Comparison of ENCODE assay signal across 8 mouse cellular contexts in the genomic region with DNA sequence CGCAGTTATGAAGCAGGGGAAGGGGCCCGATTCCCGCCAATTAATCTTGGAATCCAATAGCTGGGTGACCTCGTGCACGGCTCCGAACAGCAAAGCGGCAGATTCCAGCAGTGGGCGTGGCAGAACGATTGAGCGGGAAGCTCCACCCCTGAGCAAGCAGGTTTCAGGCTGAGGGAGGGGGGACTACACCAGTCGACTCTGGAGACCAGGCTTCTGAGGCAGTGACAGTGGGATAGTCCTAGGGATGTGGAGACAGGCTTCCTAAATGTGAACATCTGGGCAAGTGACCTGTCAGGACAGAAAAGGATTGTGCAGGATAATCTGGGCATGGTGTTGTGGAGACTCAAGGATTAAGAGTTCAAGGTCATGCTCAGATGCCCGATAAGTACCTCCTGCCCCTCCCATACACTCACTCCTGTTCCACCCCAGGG. TPM values are rescaled to one million over a fixed set of nuclear protein-coding genes. Genes with fewer than 3 reads are reported as not detected.
DNase-seq lines count a peak whose midpoint lies in the region; ATAC-seq and TF ChIP-seq lines count a peak whose summit lies in the region.

No protein-coding gene starts in this region.

- no peak overlapping the region for H3K4me3 ChIP-seq in lung, adult 2 months (replicated peaks; ENCODE audit: extremely low read depth, low read depth, low read length)
- H3K4me3 ChIP-seq in hindbrain, embryonic 13.5 days = peak overlapping the region; percentile 13
- H3K4me3 ChIP-seq in liver, embryonic 14.5 days (ENCODE audit: insufficient read depth in 1 of 2, low read depth in 2 of 2, low read length in 2 of 2) = no peak overlapping the region

- TF ChIP-seq POLR2A in lung, adult 2 months (IDR thresholded peaks at IDR 0.05; ENCODE audit: borderline replicate concordance, extremely low read depth, low read depth, low read length) = no peak

- WGBS in lung, adult 2 months = 3% methylated on average over 12 of the region's 12 CpGs
- under 1% methylated on average over 12 of the region's 12 CpGs for WGBS in hindbrain, embryonic 13.5 days
- WGBS in liver, embryonic 14.5 days (ENCODE audit: insufficient replicate concordance) = under 1% methylated on average over 12 of the region's 12 CpGs

- peak overlapping the region; percentile 24; the same call in 1 of the 2 replicates for H3K9ac ChIP-seq in hindbrain, embryonic 13.5 days
- no peak overlapping the region for H3K9ac ChIP-seq in liver, embryonic 14.5 days (replicated peaks)

- TF ChIP-seq EP300 in liver, embryonic 14.5 days (IDR thresholded peaks at IDR 0.05; ENCODE audit: low read depth) = no peak

- peaks cover 19% of the 10 kb centered on the region for H3K27me3 ChIP-seq in hindbrain, embryonic 13.5 days
- peaks cover 3% of the 10 kb centered on the region for H3K27me3 ChIP-seq in liver, embryonic 14.5 days (ENCODE audit: control insufficient read depth, insufficient read depth, low read length)

- ATAC-seq in hindbrain, embryonic 13.5 days (ENCODE audit: low FRiP score) = peak; percentile 38
- ATAC-seq in liver, embryonic 14.5 days (ENCODE audit: insufficient read depth) = peak; percentile 29

- no peaks in the 10 kb centered on the region; the same call in 1 of the 2 replicates for H3K4me1 ChIP-seq in lung, adult 2 months (ENCODE audit: control insufficient read depth, insufficient read depth, low read length)
- peaks cover 11% of the 10 kb centered on the region; the same call in 1 of the 2 replicates for H3K4me1 ChIP-seq in hindbrain, embryonic 13.5 days (replicated peaks)
- peaks cover 0 to 6% of the 10 kb centered on the region in 2 experiments; a peak in 3 of 4 replicates for H3K4me1 ChIP-seq in liver, embryonic 14.5 days (replicated peaks; ENCODE audit: control insufficient read depth in 2 of 2, insufficient read depth in 2 of 2, low read length in 1 of 2)

- H3K36me3 ChIP-seq in hindbrain, embryonic 13.5 days = no peaks in the 10 kb centered on the region
- no peaks in the 10 kb centered on the region for H3K36me3 ChIP-seq in liver, embryonic 14.5 days (replicated peaks; ENCODE audit: control insufficient read depth, insufficient read depth, low read depth)

- DNase-seq in lung, postnatal 36 days = peak; percentile 20
- no peak for DNase-seq in lung, adult 2 months
- no peak for DNase-seq in liver, embryonic 14.5 days (ENCODE audit: low read depth in 3 of 3, low spot score in 3 of 3)
- peak; percentile 40 for DNase-seq in yolk sac, embryonic 10.5 days (ENCODE audit: low spot score)
- DNase-seq in spleen, adult 18-20 months = no peak
- DNase-seq in left cerebral cortex, adult 11 months (ENCODE audit: low spot score) = no peak
- DNase-seq in left cerebral cortex, postnatal 10 days (ENCODE audit: extremely low spot score in 1 of 2, low spot score in 2 of 2) = no peak

- peak overlapping the region; percentile 46 for H3K4me2 ChIP-seq in hindbrain, embryonic 13.5 days
- H3K4me2 ChIP-seq in liver, embryonic 14.5 days (ENCODE audit: low read depth) = peak overlapping the region; percentile 42

- H3K9me3 ChIP-seq in hindbrain, embryonic 13.5 days = no peaks in the 10 kb centered on the region
- no peaks in the 10 kb centered on the region for H3K9me3 ChIP-seq in liver, embryonic 14.5 days (ENCODE audit: control insufficient read depth, low read length)

- intact Hi-C loops in left cerebral cortex, postnatal 10 days (cut with DNase I) = loop anchor here (5.0 kb wide), 1 partner anchor 40 kb away; the partner anchor contains the start of gene Ciao2b

- TF ChIP-seq CTCF in lung, adult 2 months (IDR thresholded peaks at IDR 0.05; ENCODE audit: insufficient read depth, low read length) = no peak
- no peak for TF ChIP-seq CTCF in liver, embryonic 14.5 days (IDR thresholded peaks at IDR 0.05; ENCODE audit: low read depth)

- no peak overlapping the region for H3K27ac ChIP-seq in hindbrain, embryonic 13.5 days
- no peak overlapping the region for H3K27ac ChIP-seq in liver, embryonic 14.5 days

RNA-seq across cellular contexts. Expression of gene Pdp2, which starts 10.7 kb away (rescaled TPM):
- polyA plus RNA-seq in lung, adult 2 months (2012; rRNA removed) = 3.4 and 4.4 TPM in 2 replicates
- polyA plus RNA-seq in hindbrain, embryonic 13.5 days (2015; fragmentation: Nextera tagmentation; extraction: Ambion mirVana) = 16.7 and 17.6 TPM in 2 replicates
- polyA plus RNA-seq in liver, embryonic 14.5 days (2012; rRNA removed) = 1.4 and 1.5 TPM in 2 replicates
- polyA plus RNA-seq in liver, embryonic 14.5 days (2014; fragmentation: Nextera tagmentation; extraction: Ambion mirVana) = 2.4 and 2.6 TPM in 2 replicates
- total RNA-seq in left cerebral cortex, postnatal 10 days (2021) = 10 to 100 TPM; 10.1 to 10.4 TPM

RNA-seq across cellular contexts. Expression of gene Cdh16, which starts 22.2 kb away (rescaled TPM):
- polyA plus RNA-seq in lung, adult 2 months (2012; rRNA removed) = 9.6 and 16.2 TPM in 2 replicates
- not detected in 2 replicates for polyA plus RNA-seq in hindbrain, embryonic 13.5 days (2015; fragmentation: Nextera tagmentation; extraction: Ambion mirVana)
- polyA plus RNA-seq in liver, embryonic 14.5 days (2012; rRNA removed) = 0.01 and 0.02 TPM in 2 replicates
- not detected in 2 replicates for polyA plus RNA-seq in liver, embryonic 14.5 days (2014; fragmentation: Nextera tagmentation; extraction: Ambion mirVana)
- total RNA-seq in left cerebral cortex, postnatal 10 days (2021) = not detected

RNA-seq across cellular contexts. Expression of gene Rrad, which starts 29.2 kb away (rescaled TPM):
- polyA plus RNA-seq in lung, adult 2 months (2012; rRNA removed) = 10.9 and 19.5 TPM in 2 replicates
- polyA plus RNA-seq in hindbrain, embryonic 13.5 days (2015; fragmentation: Nextera tagmentation; extraction: Ambion mirVana) = 3.1 and 4.0 TPM in 2 replicates
- polyA plus RNA-seq in liver, embryonic 14.5 days (2012; rRNA removed) = 0.21 and 0.25 TPM in 2 replicates
- polyA plus RNA-seq in liver, embryonic 14.5 days (2014; fragmentation: Nextera tagmentation; extraction: Ambion mirVana) = 0.10 and 0.54 TPM in 2 replicates
- 1 to 10 TPM; 4.9 to 5.3 TPM for total RNA-seq in left cerebral cortex, postnatal 10 days (2021)

RNA-seq across cellular contexts. Expression of gene Ciao2b, which starts 39.8 kb away (rescaled TPM):
- 34.7 and 35.3 TPM in 2 replicates for polyA plus RNA-seq in lung, adult 2 months (2012; rRNA removed)
- 131 and 134 TPM in 2 replicates for polyA plus RNA-seq in hindbrain, embryonic 13.5 days (2015; fragmentation: Nextera tagmentation; extraction: Ambion mirVana)
- polyA plus RNA-seq in liver, embryonic 14.5 days (2012; rRNA removed) = 33.2 and 38.5 TPM in 2 replicates
- polyA plus RNA-seq in liver, embryonic 14.5 days (2014; fragmentation: Nextera tagmentation; extraction: Ambion mirVana) = 49.6 and 50.3 TPM in 2 replicates
- total RNA-seq in left cerebral cortex, postnatal 10 days (2021) = 10 to 100 TPM; 28.5 to 30.7 TPM

Comparison
In these comparisons a context has a peak if more than half of its experiments do, and no peak if none do; other contexts are left out.
1. DNase-seq: peak in lung, postnatal 36 days (single experiment) and yolk sac, embryonic 10.5 days (single experiment); none in lung, adult 2 months (single experiment), liver, embryonic 14.5 days (0 of 3), spleen, adult 18-20 months (0 of 2), left cerebral cortex, adult 11 months (single experiment) and left cerebral cortex, postnatal 10 days (0 of 2).